Mouse (Mus musculus): ENCODE data around the gene Tubb4b. TPM values are rescaled to one million over a fixed set of nuclear protein-coding genes. Genes with fewer than 3 reads are reported as not detected.
"Not testable (repeated sequence)": the region's sequence is repeated elsewhere in the genome, so short reads cannot be mapped to it uniquely, and the experiment has no call there.

The Tubb4b gene
- total RNA-seq (2015) (269 and 285 TPM in 2 replicates), total RNA-seq (2017) (371 and 385 TPM in 2 replicates)

DNA sequence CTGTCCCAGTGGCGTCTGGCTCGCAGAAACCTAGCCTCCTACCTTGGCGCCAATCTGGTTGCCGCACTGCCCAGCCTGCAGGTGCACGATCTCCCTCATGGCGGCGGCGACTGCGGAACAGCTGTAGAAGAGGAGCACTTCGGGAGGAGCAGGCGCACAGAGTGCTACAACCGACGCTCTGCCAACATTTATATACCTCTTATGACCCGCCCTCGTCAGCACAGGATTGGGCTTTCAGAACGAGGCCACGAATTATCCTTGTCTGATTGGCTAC is at the start of gene Tubb4b:
Gene Tubb4b (minus strand): TSS at position 211 of the 274 bp plus-strand sequence.
- ATAC-seq (ENCODE audit: poor library complexity, severe bottlenecking), result no peak

GRCm38 (mm10) chr2:25273010-25273409 is 48.5 kb upstream of the Tubb4b start:
- ATAC-seq (ENCODE audit: poor library complexity, severe bottlenecking), result no peak

DNA sequence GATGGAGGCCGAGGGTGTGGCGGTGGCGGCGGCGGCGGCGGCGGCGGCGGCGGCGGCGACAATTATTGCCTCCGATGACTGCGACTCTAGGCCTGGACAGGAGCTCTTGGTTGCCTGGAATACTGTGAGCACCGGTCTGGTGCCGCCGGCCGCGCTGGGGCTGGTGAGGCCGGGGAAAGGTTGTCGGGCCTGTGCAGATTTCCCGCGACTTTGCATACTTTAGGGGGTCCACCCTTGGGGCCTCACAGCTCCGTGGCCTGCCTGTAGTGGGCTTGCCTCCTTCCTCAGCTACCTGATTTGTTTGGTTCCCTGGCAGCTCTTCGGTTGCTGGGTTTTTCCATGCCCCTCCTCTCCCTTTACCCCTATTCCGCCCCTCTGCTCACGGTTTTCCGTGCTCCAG is 48.0 kb upstream of the Tubb4b start:
- no peak for ATAC-seq (ENCODE audit: poor library complexity, severe bottlenecking)

GRCm38 (mm10) chr2:25271827-25272511 is 47.5 kb upstream of the Tubb4b start, which contains the start of the genes Ssna1 and Anapc2:
Gene Ssna1 (minus strand): TSS chr2:25272438.
Gene Anapc2 (plus strand): TSS chr2:25272478.
- peak; percentile 98 for ATAC-seq (ENCODE audit: poor library complexity, severe bottlenecking)

DNA sequence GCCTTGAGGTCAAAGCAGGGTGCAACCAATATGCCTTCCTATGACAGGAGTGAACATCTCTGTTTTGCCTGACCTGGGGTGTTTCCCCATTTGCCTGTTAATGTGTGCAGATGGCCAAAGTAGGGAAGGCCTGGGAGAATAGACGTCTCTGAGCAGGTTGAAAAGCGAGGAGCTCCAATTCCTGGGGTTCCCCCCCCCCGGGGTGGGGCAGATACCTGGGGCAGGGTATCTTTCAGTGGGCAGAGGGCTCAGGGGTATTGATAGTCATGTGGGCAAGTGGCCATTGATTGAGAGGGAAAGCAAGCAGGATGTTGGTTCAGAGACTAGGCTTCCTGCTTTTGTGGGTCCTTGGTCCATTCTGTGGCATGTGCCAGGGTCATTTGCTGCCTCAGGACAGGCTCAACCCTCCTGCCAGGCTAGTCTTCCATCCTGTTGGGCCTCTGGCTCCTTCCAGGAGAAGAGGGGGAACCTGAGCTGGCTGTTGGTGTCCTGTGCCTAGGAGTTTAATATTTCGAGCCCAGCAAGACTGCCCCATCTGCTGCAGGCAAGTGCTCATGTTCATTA is 43.3 kb upstream of the Tubb4b start:
- no peak for ATAC-seq (ENCODE audit: poor library complexity, severe bottlenecking)

- no peak for ATAC-seq (ENCODE audit: poor library complexity, severe bottlenecking)
Measured at GRCm38 (mm10) chr2:25267241-25267640, 42.7 kb upstream of the Tubb4b start.

GRCm38 (mm10) chr2:25266720-25267119 is 42.2 kb upstream of the Tubb4b start:
- no peak for ATAC-seq (ENCODE audit: poor library complexity, severe bottlenecking)

DNA sequence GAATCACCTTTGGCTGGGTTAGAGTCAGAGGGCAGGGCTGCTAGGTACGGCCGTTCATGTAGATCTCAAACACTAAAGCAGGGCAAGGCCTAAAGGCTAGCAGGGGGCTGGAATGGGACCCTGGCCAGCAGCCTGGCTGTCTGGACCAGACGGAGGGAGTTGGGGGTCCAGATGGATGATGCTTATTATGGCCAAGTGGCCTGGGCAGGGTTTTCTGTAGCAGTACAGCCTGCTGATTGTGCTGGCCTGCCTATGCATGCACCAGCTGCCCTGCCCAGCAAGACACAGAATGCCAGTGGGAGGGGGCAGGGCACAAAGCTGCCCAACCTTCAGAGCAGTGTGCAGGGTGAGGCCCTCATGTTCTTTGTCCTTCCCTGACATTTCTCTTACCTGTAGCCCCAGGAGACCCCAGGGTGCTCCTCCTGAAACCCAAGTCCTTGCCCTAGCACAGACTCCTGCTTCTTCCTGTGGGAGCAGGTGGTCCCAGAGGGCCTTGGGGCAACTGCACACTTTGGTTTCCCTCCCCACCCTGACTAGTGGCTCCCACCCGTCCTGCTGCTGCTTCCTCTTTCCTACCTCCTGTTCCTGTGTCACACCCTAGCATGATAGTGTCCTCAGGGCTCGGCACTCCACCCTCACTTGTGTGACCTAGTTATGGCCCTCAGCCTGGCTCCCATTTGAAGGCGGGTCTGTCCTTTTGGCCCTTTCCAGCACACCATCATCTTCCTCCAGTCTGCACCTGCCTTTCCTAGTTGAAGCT is 41.6 kb upstream of the Tubb4b start:
- peak; percentile 52 for ATAC-seq (ENCODE audit: poor library complexity, severe bottlenecking)

DNA sequence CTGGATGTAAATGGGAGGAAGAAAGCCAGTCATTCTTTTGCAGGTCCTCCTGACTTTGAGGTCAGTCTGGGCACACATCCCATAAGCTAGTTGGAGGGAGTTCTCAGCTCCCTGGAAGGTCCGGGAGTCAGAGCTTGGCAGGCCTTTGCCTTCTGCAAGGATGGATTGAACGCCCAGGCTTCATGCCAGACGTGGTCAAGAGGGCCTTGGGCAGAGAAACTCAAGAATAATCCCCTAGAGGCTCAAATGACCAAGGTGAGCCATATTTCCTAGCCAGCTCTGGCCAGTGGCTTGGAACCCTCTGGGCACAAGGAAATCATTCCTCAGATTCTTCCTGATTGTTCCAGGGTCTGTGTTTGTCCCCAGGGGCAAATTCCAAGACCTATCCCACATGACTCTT is 40.3 kb upstream of the Tubb4b start:
- ATAC-seq (ENCODE audit: poor library complexity, severe bottlenecking), result no peak

- ATAC-seq (ENCODE audit: poor library complexity, severe bottlenecking), result no peak
Measured at GRCm38 (mm10) chr2:25264286-25264660, 39.8 kb upstream of the Tubb4b start.

GRCm38 (mm10) chr2:25263623-25264285 is 39.3 kb upstream of the Tubb4b start:
- ATAC-seq (ENCODE audit: poor library complexity, severe bottlenecking), result no peak

DNA sequence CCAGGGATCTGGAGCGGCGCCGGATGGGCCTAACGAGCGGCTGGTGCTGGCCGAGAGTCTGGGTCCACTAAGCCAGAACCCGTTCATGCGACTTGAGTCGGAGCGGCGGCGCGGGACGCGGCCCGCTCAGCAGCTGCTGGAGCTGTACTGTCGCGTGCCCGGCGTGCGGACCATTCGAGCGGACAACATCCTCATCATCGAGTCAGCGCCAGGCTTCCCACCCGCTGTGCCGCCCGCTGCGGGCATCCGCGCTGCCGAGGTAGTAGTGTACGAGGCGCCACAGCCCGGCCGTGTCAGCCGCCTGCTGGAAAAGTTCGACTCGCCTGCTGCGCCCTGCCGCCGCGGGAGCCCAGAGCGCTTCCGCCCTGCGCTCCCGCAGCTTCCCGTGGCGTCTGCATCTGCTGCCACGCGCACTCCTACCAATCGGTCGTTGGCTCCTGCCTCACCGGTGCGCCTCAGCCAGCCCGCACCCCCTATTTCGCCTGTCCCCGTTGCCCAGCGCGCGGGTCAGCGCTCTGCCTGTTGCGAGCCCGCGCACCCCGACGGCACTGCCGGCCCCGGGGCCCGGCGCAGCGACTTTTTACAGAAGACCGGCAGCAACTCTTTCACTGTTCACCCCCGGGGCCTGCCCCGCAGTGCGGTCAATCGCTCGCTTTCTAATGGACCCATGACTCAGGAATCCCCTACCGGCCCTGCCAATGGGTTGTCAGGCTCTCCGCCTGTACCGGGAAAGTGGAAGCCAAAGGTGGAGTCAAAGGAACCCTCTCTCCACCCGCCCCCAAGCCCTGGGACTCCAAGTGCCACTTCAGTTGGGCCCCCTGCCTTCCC is 38.5 kb upstream of the Tubb4b start:
- peak; percentile 14; the same call in 1 of the 2 replicates for ATAC-seq (ENCODE audit: poor library complexity, severe bottlenecking)

DNA sequence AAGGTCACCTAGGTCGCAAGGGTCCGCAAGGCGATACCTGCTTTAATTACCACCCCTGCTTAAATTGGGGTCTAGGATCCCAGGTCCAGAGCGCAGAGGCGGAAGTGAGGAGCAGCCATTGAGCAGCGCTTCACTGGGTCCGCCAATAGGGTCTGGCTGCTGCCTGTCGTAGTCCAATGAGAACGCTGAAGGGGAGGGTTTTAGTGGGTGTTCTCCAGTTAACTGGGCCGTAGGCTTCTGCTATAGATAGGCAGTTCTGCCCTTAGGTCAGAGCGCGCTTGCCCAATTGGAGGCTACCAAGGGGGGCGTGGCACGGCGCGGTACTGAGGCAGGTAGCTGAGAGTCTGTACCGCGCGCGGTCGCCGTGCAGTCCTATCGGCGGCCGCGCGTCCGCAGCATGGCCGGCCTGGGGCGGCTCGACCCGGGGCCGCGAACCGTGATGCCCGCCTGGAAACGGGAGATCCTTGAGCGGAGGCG is 37.8 kb upstream of the Tubb4b start, which contains the start of gene Tprn:
Gene Tprn (plus strand): TSS at position 328 of the 477 bp plus-strand sequence.
- peak; percentile 96 for ATAC-seq (ENCODE audit: poor library complexity, severe bottlenecking)

DNA sequence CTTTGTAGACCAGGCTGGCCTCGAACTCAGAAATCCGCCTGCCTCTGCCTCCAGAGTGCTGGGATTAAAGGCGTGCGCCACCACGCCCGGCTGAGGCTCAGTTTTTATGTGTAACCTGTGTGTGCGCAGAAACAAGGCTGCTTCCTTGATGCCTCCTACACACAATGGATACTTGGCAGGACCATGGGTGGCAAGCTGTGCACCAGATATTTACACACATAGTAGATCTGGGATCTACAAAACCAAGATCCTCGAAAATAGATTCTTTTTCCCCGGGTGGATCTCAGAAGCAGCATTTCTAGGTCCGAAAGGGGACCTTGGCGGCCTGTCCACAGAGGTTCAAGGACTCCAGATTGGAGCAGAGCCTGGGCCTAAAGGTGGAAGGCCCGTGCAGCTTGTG is 37.4 kb upstream of the Tubb4b start:
- no peak for ATAC-seq (ENCODE audit: poor library complexity, severe bottlenecking)

DNA sequence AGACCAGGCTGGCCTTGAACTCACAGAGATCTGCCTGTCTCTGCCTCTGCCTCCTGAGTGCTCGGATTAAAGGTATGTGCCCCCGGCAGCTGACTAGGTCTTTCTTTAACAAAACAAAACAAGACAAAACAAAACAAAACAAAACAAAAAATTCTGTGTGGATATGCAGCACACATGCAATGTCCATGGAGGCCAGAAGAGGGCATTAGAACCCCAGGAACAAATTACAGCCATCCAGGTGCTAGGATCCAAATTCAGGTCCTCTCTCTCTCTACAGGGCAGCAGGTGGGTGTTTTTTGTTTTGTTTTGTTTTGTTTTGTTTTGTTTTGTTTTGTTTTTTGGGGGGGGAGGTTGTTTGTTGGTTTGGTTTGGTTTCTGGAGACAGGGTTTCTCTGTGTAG is 34.4 kb upstream of the Tubb4b start:
- ATAC-seq (ENCODE audit: poor library complexity, severe bottlenecking), result no peak

DNA sequence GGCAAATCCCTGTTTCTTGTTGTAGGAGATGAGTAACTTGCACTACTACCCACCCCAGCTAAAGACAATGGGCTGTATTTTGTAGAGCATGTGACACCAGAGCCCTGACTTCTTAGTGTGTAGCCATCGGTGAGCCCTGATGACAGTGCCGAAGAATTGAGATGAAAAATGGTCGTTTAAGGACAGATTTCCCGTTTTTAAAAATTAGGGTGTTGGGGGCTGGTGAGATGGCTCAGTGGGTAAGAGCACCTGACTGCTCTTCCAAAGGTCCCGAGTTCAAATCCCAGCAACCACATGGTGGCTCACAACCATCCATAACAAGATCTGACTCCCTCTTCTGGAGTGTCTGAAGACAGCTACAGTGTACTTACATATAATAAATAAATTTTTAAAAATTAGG is 32.7 kb upstream of the Tubb4b start:
- not testable (repeated sequence) for ATAC-seq (ENCODE audit: poor library complexity, severe bottlenecking)

DNA sequence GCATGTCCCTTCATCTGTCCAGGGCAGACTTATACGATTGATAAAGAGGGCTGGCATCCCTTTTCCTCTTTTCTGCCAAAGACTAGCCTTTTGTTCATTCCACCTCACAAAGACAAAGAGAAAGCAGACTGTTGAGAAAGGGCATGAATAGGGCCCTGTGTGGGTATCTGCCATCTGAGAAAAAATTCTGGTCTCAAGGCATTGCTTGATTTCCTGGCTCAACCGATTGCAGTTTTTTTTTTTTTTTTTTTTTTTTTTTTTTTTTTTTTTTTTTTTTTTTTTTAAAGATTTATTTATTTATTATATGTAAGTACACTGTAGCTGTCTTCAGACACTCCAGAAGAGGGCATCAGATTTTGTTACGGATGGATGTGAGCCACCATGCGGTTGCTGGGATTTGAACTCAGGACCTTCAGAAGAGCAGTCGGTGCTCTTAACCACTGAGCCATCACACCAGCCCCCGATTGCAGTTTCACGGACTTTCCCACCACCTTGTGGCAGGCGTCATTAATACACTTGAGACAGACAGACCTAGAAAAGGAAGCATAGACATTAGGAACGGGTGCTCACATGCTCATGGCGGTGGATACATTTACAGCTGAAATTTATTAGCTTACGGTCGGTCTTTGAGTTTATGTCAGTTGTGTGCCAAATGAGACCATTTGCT is 32.1 kb upstream of the Tubb4b start:
- not testable (repeated sequence) for ATAC-seq (ENCODE audit: poor library complexity, severe bottlenecking)

DNA sequence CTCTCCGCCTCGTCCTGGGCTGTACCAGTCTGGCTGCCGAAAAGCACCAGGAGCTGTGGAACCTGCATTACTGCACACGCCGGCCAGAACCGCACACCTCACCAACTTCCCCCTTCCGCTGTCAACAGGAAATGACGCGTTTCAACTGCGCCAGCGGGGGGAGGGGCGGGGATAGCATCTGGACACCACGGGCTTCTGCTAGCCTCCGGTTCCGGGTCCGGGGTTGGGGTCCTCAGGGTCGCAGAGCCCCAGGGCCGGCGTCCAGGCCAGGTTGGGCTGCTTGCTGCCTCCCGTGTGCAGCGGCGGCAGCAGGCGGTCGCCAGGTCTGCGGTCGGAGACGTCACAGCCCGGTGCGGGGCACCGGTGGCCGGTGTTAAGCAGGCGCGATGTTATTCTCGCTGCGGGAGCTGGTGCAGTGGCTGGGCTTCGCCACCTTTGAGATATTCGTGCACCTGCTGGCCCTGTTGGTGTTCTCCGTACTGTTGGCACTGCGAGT is 30.8 kb upstream of the Tubb4b start, which contains the start of gene Tmem203:
Gene Tmem203 (plus strand): TSS at position 156 of the 496 bp plus-strand sequence.
- peak; percentile 97 for ATAC-seq (ENCODE audit: poor library complexity, severe bottlenecking)

DNA sequence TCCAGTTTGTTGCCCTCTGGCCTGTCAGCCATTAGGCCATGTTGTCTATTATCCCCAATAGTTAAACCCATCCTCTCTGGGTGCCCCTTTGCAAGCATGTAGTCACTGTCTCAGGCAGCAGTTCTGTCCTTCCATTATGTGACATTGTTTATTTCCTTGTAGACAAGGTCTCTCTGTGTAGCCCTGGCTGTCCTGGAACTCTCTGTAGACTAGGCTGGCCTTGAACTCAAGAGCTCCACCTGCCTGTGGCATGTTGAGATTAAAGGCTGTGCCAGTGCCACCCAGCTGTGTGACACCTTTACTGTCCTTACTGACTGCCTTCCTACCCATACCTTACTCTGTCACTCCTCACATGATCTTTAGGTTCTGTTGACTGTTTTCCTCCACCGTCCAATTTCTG is 27.8 kb upstream of the Tubb4b start:
- no peak for ATAC-seq (ENCODE audit: poor library complexity, severe bottlenecking)

All from megakaryocyte, adult 5-6 weeks (primary cell).